Mouse (Mus musculus) heart, adult 2 months (tissue): ENCODE measurements at regions not wholly inside any gene's neighbourhood (a gene's known extent, or its start where the extent isn't known, plus 50 kb on each side); places are given as distances from the start of the nearest gene placed in this dataset.

Source experiments
- DNase-seq, 2 experiments: peaks; one replicate each; pipeline ENCODE4 v3.0.0; 2021
- H3K27ac ChIP-seq: fragments of 200-600 bp; 2 replicates; pipeline ENCODE4 v1.8.1; 2022
- H3K27me3 ChIP-seq: fragments of 200-500 bp; 2 replicates; pipeline ENCODE4 v1.6.1; 2012; ENCODE audit warnings: mild to moderate bottlenecking, low read length, inconsistent platforms, mixed read lengths; ENCODE audit not compliant: control insufficient read depth, insufficient read depth
- H3K36me3 ChIP-seq: fragments of 200-500 bp; 2 replicates; pipeline ENCODE4 v1.6.1; 2012; ENCODE audit warnings: low read length, inconsistent platforms; ENCODE audit not compliant: control insufficient read depth, insufficient read depth
- H3K4me1 ChIP-seq: fragments of 200-500 bp; 2 replicates; pipeline ENCODE4 v1.6.1; 2011; ENCODE audit warnings: low read length; ENCODE audit not compliant: control insufficient read depth, insufficient read depth
- H3K4me3 ChIP-seq: fragments of 200-600 bp; 2 replicates; pipeline ENCODE4 v1.8.1; 2022
- H3K79me2 ChIP-seq: fragments of 200-500 bp; replicated peaks from 2 replicates; pipeline ENCODE4 v1.6.1; 2012; ENCODE audit warnings: mild to moderate bottlenecking, inconsistent platforms, low read length, moderate library complexity, mixed read lengths; ENCODE audit not compliant: control insufficient read depth, insufficient read depth
- H3K9ac ChIP-seq: fragments of 200-500 bp; 2 replicates; pipeline ENCODE4 v1.6.1; 2012; ENCODE audit warnings: low read depth, mild to moderate bottlenecking, control low read depth, inconsistent platforms, low read length, mixed read lengths
- CTCF ChIP-seq: fragments of 200-600 bp; IDR thresholded peaks from 2 replicates; pipeline ENCODE4 v1.8.1; 2022; ENCODE audit warnings: antibody characterized with exemption, mild to moderate bottlenecking, moderate library complexity
- EP300 ChIP-seq: fragments of 200-500 bp; IDR thresholded peaks from 2 replicates; pipeline ENCODE4 v1.6.1; 2011; ENCODE audit warnings: low read depth, low read length, control low read depth; ENCODE audit not compliant: insufficient read depth
- POLR2A ChIP-seq: fragments of 200-500 bp; IDR thresholded peaks from 2 replicates; pipeline ENCODE4 v1.6.1; 2011; ENCODE audit warnings: mild to moderate bottlenecking, low read depth, low read length, control low read depth; ENCODE audit not compliant: insufficient read depth
- WGBS: fragments of 180-500 bp; shearing (Covaris S2); methylation state at CpG from one replicate; pipeline ENCODE4 v1.1.7; 2018; 5-methylcytosine and 5-hydroxymethylcytosine counted together
- intact Hi-C: fragments of 180-260 bp; cut with DNase I; formaldehyde crosslinking; loops from one replicate; pipeline ENCODE4 v1.15.1; 2025

- intact Hi-C loops: no loop called here
- no peak overlapping the region for H3K4me3 ChIP-seq
Observed at GRCm38 (mm10) chr17:9817056-9817455, 147.5 kb upstream of the Pabpc6 start.

GRCm38 (mm10) chr17:9797069-9797468 lies 127.6 kb upstream of the Pabpc6 start:
- Histone ChIP-seq H3K27me3 (no peaks in the 10 kb centered on the region), H3K36me3 (no peaks in the 10 kb centered on the region), H3K4me3 (no peak overlapping the region), H3K9ac (no peak overlapping the region), H3K27ac (no peak overlapping the region), H3K79me2 (no peaks in the 10 kb centered on the region), H3K4me1 (peaks cover 2% of the 10 kb centered on the region; the same call in 1 of the 2 replicates)
- intact Hi-C loops: no loop called here
- TF ChIP-seq POLR2A: no peak
- no peak for TF ChIP-seq EP300
- TF ChIP-seq CTCF: no peak
- 48% methylated on average over 8 of the region's 8 CpGs for WGBS
- no peak for DNase-seq

More at GRCm38 (mm10) chr17:9817056-9817455, 147.5 kb upstream of the Pabpc6 start:
- Histone ChIP-seq H3K79me2 (no peaks in the 10 kb centered on the region), H3K9ac (no peak overlapping the region), H3K36me3 (no peaks in the 10 kb centered on the region), H3K4me1 (no peaks in the 10 kb centered on the region), H3K27ac (no peak overlapping the region), H3K27me3 (no peaks in the 10 kb centered on the region)
- no peak for TF ChIP-seq POLR2A
- no peak for TF ChIP-seq CTCF
- TF ChIP-seq EP300: no peak
- no peak for DNase-seq

- 68% methylated on average over 13 of the region's 13 CpGs for WGBS
Observed at GRCm38 (mm10) chr17:9796225-9796988, 126.9 kb upstream of the Pabpc6 start.

DNA sequence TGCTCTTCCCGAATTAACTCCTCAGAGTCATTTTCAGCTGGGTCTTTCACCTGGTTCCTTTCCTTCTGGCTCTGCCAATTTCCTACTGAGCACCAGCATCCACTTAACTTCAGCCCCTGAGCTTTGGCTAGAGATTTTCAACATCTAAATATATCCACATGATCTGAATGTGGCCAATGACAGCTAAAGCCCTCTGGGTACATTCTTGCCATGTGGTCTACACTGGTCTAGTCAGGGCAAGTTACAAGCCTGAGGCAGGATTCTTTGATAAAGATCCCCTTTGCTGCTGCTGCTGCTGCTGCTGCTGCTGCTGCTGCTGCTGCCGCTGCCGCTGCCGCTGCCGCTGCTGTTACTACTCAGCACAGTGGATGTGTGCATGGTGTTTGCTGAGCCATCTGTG lies 109.3 kb upstream of the Pabpc6 start:
- intact Hi-C loops: no loop called here
- Histone ChIP-seq H3K36me3 (no peaks in the 10 kb centered on the region; the same call in 1 of the 2 replicates), H3K27me3 (no peaks in the 10 kb centered on the region), H3K9ac (no peak overlapping the region), H3K79me2 (no peaks in the 10 kb centered on the region), H3K27ac (no peak overlapping the region), H3K4me3 (no peak overlapping the region), H3K4me1 (peaks cover 21% of the 10 kb centered on the region)
- TF ChIP-seq EP300 (no peak), POLR2A (no peak), CTCF (no peak)
- no peak for DNase-seq
- WGBS: 80% methylated on average over 5 of the region's 5 CpGs

More at GRCm38 (mm10) chr17:9796225-9796988, 126.9 kb upstream of the Pabpc6 start:
- TF ChIP-seq CTCF (no peak), POLR2A (no peak), EP300 (no peak)
- intact Hi-C loops: no loop called here
- Histone ChIP-seq H3K4me3 (no peak overlapping the region), H3K9ac (no peak overlapping the region), H3K36me3 (no peaks in the 10 kb centered on the region), H3K27ac (no peak overlapping the region), H3K79me2 (no peaks in the 10 kb centered on the region), H3K4me1 (peaks cover 2% of the 10 kb centered on the region; the same call in 1 of the 2 replicates), H3K27me3 (no peaks in the 10 kb centered on the region)
- DNase-seq: no peak

DNA sequence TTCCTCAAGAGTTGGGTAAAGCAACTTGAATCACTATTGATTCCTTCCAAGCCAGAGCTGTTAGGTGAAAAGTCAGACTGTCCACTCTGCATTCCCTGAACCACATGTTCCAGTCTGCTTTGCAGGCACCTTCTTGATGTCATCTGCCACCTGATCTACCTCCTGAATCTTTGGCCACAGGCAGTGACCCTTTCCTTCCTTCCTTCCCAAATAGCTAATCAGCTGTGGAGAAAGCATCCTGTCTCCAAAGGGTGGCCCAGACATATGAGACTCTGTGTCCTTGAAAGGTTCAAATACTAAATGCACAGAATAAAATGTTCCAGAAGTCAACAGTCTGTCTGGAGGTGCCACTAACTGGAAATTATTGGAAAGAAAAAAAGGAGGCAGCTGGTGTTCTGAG lies 107.6 kb upstream of the Pabpc6 start:
- intact Hi-C loops: no loop called here
- Histone ChIP-seq H3K36me3 (no peaks in the 10 kb centered on the region; the same call in 1 of the 2 replicates), H3K4me1 (peaks cover 26% of the 10 kb centered on the region), H3K79me2 (no peaks in the 10 kb centered on the region), H3K27me3 (no peaks in the 10 kb centered on the region), H3K27ac (peak overlapping the region; percentile 43), H3K9ac (no peak overlapping the region), H3K4me3 (no peak overlapping the region)
- no peak for TF ChIP-seq POLR2A
- TF ChIP-seq EP300: peak; percentile 53; the same call in 1 of the 2 replicates
- DNase-seq: no peak

DNA sequence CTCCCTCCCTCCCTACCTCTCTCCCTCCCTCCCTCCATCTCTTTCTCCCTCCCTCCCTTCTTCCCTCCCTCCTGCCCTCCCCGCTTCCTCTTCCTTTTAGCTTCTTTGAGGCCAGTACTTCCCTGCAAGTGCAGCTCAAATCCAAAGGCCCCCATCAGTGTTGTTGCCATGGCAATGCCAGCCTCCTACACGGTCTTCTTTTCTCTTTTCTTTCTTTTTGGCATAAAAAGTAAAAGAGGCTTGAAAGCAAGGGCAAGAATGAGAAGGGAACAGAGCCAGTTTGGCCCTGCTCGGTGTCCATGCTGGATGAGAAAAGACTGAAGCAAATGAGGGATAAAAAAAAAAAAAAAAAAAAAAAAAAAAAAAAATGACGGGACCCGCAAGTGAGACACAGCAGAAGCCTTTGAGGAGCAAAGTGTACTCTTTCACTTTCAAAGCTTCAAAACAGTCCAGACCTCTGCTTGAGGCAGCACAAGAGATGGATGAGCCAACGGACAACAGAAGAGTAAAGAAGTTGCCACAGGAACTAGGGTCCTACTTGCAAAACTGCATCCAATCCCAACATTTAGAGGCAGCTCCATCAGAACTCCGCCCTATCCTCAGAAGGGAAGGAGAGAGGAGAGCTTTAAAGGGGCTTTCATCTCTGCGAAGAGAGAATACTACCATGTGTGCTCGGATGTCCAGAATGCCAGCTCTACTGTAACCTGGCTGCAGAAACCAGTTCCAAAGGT lies 106.9 kb upstream of the Pabpc6 start:
- H3K4me3 ChIP-seq: no peak overlapping the region
- peak overlapping the region; percentile 43 for H3K27ac ChIP-seq
- WGBS: 72% methylated on average over 8 of the region's 9 CpGs
- H3K36me3 ChIP-seq: no peaks in the 10 kb centered on the region; the same call in 1 of the 2 replicates
- peaks cover 26% of the 10 kb centered on the region for H3K4me1 ChIP-seq
- intact Hi-C loops: no loop called here
- TF ChIP-seq POLR2A (no peak), EP300 (no peak), CTCF (no peak)
- no peaks in the 10 kb centered on the region for H3K27me3 ChIP-seq
- DNase-seq: no peak
- H3K79me2 ChIP-seq: no peaks in the 10 kb centered on the region
- H3K9ac ChIP-seq: no peak overlapping the region
